Mouse (Mus musculus): ENCODE results near the gene Cenph. TPM values are rescaled to one million over a fixed set of nuclear protein-coding genes. Genes with fewer than 3 reads are reported as not detected.

Gene Cenph
- total and polyA plus RNA-seq, 2 experiments from 2014 or later = 2.2 to 4.3 TPM

- Histone ChIP-seq H3K36me3 (ENCODE audit: insufficient read depth, low read length) (no peaks in the 10 kb centered on the region), H3K27me3 (ENCODE audit: insufficient read depth, low read length) (no peaks in the 10 kb centered on the region), H3K9ac (replicated peaks; ENCODE audit: low read length, poor library complexity, severe bottlenecking) (no peak overlapping the region), H3K4me1 (ENCODE audit: insufficient read depth, low read length) (no peaks in the 10 kb centered on the region; the same call in 1 of the 2 replicates), H3K4me3 (ENCODE audit: low read depth, low read length) (no peak overlapping the region), H3K9me3 (ENCODE audit: low read length) (no peaks in the 10 kb centered on the region), H3K4me2 (ENCODE audit: low read depth, low read length, poor library complexity, severe bottlenecking) (no peak overlapping the region), H3K27ac (ENCODE audit: low read depth, low read length) (no peak overlapping the region)
- no peak for TF ChIP-seq CTCF (IDR thresholded peaks at IDR 0.05)
- ATAC-seq (ENCODE audit: low FRiP score) (no peak), DNase-seq (ENCODE audit: low spot score) (no peak)
- 86% methylated on average over 3 of the region's 3 CpGs for WGBS
These were observed 1.8 kb upstream of the Cenph start for GRCm38 (mm10) chr13:100777491-100777890.

- Histone ChIP-seq H3K4me3 (ENCODE audit: low read depth, low read length) (no peak overlapping the region), H3K4me1 (ENCODE audit: insufficient read depth, low read length) (no peaks in the 10 kb centered on the region; the same call in 1 of the 2 replicates), H3K36me3 (ENCODE audit: insufficient read depth, low read length) (no peaks in the 10 kb centered on the region), H3K27ac (ENCODE audit: low read depth, low read length) (no peak overlapping the region), H3K9ac (replicated peaks; ENCODE audit: low read length, poor library complexity, severe bottlenecking) (no peak overlapping the region), H3K27me3 (ENCODE audit: insufficient read depth, low read length) (no peaks in the 10 kb centered on the region), H3K4me2 (ENCODE audit: low read depth, low read length, poor library complexity, severe bottlenecking) (no peak overlapping the region), H3K9me3 (ENCODE audit: low read length) (no peaks in the 10 kb centered on the region)
- no peak for TF ChIP-seq CTCF (IDR thresholded peaks at IDR 0.05)
- ATAC-seq (ENCODE audit: low FRiP score) = 0 out of 2 replicates have a peak, but pooled peaks have one; percentile 1
- 65% methylated on average over 6 of the region's 6 CpGs for WGBS
- DNase-seq (ENCODE audit: low spot score) = no peak
These were observed 1.0 kb upstream of the Cenph start for GRCm38 (mm10) chr13:100776710-100777109.

GRCm38 (mm10) chr13:100776056-100776419 is 339 bp upstream of the Cenph start:
- Histone ChIP-seq H3K4me2 (ENCODE audit: low read depth, low read length, poor library complexity, severe bottlenecking) (peak overlapping the region; percentile 99), H3K36me3 (ENCODE audit: insufficient read depth, low read length) (no peaks in the 10 kb centered on the region), H3K27me3 (ENCODE audit: insufficient read depth, low read length) (no peaks in the 10 kb centered on the region), H3K9me3 (ENCODE audit: low read length) (no peaks in the 10 kb centered on the region), H3K4me1 (ENCODE audit: insufficient read depth, low read length) (no peaks in the 10 kb centered on the region; the same call in 1 of the 2 replicates), H3K4me3 (ENCODE audit: low read depth, low read length) (peak overlapping the region; percentile 72), H3K27ac (ENCODE audit: low read depth, low read length) (no peak overlapping the region), H3K9ac (replicated peaks; ENCODE audit: low read length, poor library complexity, severe bottlenecking) (no peak overlapping the region)
- no peak for TF ChIP-seq CTCF (IDR thresholded peaks at IDR 0.05)
- WGBS = 8% methylated on average over 8 of the region's 8 CpGs
- peak; percentile 22; the same call in 1 of the 2 replicates for ATAC-seq (ENCODE audit: low FRiP score)
- DNase-seq (ENCODE audit: low spot score) = no peak

- Histone ChIP-seq H3K36me3 (ENCODE audit: insufficient read depth, low read length) (no peaks in the 10 kb centered on the region), H3K4me3 (ENCODE audit: low read depth, low read length) (no peak overlapping the region), H3K4me2 (ENCODE audit: low read depth, low read length, poor library complexity, severe bottlenecking) (no peak overlapping the region), H3K27ac (ENCODE audit: low read depth, low read length) (no peak overlapping the region), H3K9ac (replicated peaks; ENCODE audit: low read length, poor library complexity, severe bottlenecking) (no peak overlapping the region), H3K4me1 (ENCODE audit: insufficient read depth, low read length) (no peaks in the 10 kb centered on the region; the same call in 1 of the 2 replicates), H3K27me3 (ENCODE audit: insufficient read depth, low read length) (no peaks in the 10 kb centered on the region), H3K9me3 (ENCODE audit: low read length) (no peaks in the 10 kb centered on the region)
- DNase-seq (ENCODE audit: low spot score) (no peak), ATAC-seq (ENCODE audit: low FRiP score) (no peak)
- TF ChIP-seq CTCF (IDR thresholded peaks at IDR 0.05) = no peak
These were observed 995 bp downstream of the Cenph start for GRCm38 (mm10) chr13:100774704-100775103.

GRCm38 (mm10) chr13:100755329-100755728 is 20.4 kb downstream of the Cenph start:
- ATAC-seq (ENCODE audit: low FRiP score) (no peak), DNase-seq (ENCODE audit: low spot score) (no peak)
- Histone ChIP-seq H3K4me2 (ENCODE audit: low read depth, low read length, poor library complexity, severe bottlenecking) (no peak overlapping the region), H3K27me3 (ENCODE audit: insufficient read depth, low read length) (no peaks in the 10 kb centered on the region), H3K4me1 (ENCODE audit: insufficient read depth, low read length) (no peaks in the 10 kb centered on the region), H3K36me3 (ENCODE audit: insufficient read depth, low read length) (no peaks in the 10 kb centered on the region), H3K27ac (ENCODE audit: low read depth, low read length) (no peak overlapping the region), H3K4me3 (ENCODE audit: low read depth, low read length) (no peak overlapping the region), H3K9me3 (ENCODE audit: low read length) (no peaks in the 10 kb centered on the region), H3K9ac (replicated peaks; ENCODE audit: low read length, poor library complexity, severe bottlenecking) (no peak overlapping the region)
- no peak for TF ChIP-seq CTCF (IDR thresholded peaks at IDR 0.05)
- WGBS = 95% methylated on average over 2 of the region's 2 CpGs

- DNase-seq (ENCODE audit: low spot score) (no peak), ATAC-seq (ENCODE audit: low FRiP score) (no peak)
- no peaks in the 10 kb centered on the region for H3K9me3 ChIP-seq (ENCODE audit: low read length)
- 66% methylated on average over 4 of the region's 4 CpGs for WGBS
- no peak overlapping the region for H3K27ac ChIP-seq (ENCODE audit: low read depth, low read length)
- no peaks in the 10 kb centered on the region for H3K27me3 ChIP-seq (ENCODE audit: insufficient read depth, low read length)
- no peak overlapping the region for H3K4me2 ChIP-seq (ENCODE audit: low read depth, low read length, poor library complexity, severe bottlenecking)
- H3K9ac ChIP-seq (replicated peaks; ENCODE audit: low read length, poor library complexity, severe bottlenecking) = no peak overlapping the region
- H3K4me3 ChIP-seq (ENCODE audit: low read depth, low read length) = no peak overlapping the region
- H3K4me1 ChIP-seq (ENCODE audit: insufficient read depth, low read length) = no peaks in the 10 kb centered on the region
- no peak for TF ChIP-seq CTCF (IDR thresholded peaks at IDR 0.05)
- no peaks in the 10 kb centered on the region for H3K36me3 ChIP-seq (ENCODE audit: insufficient read depth, low read length)
These were observed 21.5 kb downstream of the Cenph start for GRCm38 (mm10) chr13:100754186-100754585.
